Mouse (Mus musculus): Measurements from ENCODE around the gene Gde1.

Gde1 gene

DNA sequence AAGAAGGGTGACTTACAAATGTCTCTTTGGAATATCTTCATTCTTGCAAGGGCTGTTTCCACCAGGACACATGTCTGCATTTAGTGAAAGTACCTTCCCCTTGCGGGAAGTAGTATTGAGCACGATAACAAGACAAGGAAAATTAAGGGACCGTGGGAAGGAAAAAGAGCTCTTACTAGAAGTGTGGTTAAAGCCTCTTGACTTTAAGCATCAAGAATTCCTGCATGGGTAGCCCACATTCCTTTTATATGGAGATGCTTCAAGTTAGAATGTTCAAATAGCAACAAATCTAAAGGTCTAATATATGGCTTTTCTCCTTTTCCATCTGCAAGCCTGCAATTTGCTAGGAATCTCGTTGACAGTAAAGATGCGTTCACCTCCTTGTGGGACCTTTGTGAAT lies 910 bp upstream of the Gde1 start:
- DNase-seq (ENCODE audit: low spot score in 2 of 2) = no peak

DNA sequence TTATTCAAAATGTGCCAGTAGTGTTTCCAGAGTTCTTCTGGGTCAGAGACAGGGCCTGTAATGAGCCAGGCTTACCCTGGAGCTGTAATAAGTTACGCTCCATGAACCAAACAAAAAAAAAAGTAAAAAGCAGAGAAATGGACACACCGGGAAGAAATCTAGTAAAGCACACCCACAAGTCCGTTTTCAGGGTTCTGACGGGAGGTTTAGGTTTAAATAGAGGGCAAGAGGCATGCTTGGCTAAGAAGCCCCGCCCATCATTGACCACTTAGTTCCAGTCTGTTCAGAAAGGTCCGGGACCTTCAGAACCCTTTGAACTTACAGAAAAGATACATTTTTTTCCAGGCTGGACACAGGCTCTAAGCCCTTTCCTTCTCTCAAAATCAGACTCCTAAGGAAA lies 473 bp upstream of the Gde1 start:
- no peak for DNase-seq (ENCODE audit: low spot score in 2 of 2)

DNA sequence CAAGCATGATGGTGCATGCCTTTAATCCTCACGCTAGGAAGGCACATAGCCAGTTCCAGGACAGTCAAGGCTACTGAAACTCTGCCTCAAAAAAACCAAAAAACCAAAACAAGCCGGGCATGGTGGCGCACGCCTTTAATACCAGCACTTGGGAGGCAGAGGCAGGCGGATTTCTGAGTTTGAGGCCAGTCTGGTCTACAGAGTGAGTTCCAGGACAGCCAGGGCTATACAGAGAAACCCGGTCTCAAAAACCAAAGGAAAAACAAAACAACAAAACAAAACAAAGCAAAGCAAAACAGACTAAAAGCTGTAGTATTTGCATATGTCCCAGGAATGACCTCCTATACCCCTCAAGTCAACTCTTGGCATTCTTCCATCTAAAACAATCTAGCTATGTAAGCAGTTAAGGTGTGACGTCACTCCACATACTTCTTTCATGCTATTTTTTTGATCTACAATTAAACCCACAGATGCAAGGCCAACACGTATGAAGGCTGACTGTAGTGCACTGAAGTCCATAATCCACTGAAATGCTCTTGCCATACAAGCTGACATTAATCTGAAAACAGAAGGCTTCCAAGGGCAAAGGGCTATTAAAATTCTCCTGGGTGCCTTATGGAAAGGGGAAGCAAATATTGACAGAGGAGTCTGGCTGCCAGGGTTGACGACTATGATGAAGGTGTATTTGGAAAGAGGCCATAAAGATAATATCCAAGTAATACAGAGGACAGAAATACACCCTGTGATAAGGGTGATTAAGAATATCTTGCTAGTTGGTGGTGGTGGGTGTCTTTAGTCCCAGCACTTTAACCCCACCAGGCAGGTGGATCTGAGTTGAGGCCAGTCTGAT lies 1.4 kb downstream of the Gde1 start:
- no peak for DNase-seq (ENCODE audit: low spot score in 2 of 2)

DNA sequence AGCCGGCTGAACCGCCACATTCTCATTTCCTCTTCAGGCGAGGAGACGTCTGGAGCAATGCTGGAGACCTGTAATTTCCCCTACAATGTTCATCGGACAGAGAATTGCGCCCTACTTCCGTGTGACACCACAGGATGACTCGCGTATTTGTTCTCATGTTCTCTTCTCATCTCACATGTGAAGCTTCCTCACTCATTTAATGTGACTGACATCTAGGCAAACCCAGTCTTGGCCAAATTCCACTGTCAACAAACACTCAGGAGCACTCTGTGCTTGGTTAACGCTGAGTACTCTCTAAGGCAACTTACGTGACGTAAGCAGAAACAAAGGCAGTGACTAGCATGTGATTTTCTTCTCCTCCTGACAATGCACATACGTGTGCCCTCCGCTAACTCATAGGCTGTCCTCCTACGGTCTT lies 2.4 kb downstream of the Gde1 start:
- no peak for DNase-seq (ENCODE audit: low spot score in 2 of 2)

DNA sequence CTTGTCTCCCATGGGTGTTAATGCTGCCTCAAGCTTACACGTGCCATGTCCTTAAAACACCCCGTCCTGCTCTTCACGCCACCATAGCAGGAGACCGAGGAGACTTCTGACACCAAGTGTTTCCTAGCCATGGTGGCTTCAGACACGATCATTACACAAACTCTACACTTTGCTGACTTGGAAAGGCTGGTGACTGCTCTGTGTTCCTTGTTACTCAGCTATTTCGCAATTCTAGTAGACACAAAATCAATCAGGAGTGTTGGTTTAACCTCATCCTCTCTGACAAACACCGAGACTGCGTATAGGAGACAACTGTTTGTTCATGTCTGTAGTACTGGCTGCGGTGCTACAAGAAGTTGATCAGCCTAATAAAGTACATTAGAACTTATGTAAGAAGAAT lies 6.7 kb downstream of the Gde1 start:
- no peak for DNase-seq (ENCODE audit: low spot score in 2 of 2)

DNA sequence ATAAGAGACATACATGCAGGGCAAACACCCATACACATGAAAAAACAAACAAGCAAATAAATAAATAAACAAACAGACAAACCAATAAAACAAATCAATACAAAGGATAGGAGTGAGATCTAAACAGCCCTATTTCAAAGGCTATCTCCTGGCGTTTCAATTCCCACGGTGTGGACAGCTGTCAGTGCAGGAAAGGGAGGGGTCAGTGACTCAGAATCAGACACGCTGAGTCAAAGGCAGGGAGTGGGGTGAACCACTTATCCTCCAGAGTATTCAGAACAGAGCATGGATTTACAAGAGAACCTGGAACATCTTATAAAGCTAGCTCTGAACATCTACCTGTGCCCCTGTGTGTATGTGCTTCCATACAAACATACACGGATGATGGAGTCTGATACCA lies 8.4 kb downstream of the Gde1 start:
- peak in 1 of 2 experiments; percentile 18 for DNase-seq (ENCODE audit: low spot score in 2 of 2)

DNA sequence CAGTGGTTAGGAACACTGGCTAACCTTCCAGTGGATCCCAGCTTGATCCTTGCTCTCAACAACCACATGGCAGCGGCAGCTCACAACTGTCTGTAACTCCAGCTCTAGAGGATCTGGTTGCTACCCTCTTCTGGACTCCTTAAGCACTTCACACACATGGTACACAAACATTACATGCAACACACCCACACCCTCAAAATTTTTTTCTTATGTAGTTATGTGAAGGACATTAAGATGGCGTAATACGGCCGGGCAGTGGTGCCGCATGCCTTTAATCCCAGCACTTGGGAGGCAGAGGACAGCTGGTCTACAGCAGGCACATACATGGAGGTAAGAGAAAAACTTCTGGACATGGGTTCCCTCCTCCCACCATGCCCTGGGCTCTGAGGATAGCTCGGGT lies 9.4 kb downstream of the Gde1 start:
- DNase-seq (ENCODE audit: low spot score in 2 of 2) = no peak

DNA sequence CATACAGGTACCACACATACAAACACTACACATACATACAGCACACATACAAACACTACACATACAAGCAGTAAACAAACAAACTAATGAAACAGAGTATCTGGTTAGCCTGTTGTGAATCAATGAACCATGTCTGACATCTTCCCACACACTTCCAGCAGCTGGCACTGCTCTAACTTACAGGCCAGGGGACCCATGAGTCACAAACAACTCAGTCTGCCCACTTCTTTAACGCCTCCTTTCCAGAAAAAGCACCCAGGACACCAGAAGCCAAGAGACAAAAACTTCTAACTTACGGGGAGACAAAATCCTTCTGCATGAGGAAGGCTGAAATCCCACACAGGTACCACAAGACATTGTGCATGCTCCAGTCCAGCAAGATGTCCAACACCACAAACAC lies 14.3 kb downstream of the Gde1 start:
- no peak for DNase-seq (ENCODE audit: low spot score in 2 of 2)

DNA sequence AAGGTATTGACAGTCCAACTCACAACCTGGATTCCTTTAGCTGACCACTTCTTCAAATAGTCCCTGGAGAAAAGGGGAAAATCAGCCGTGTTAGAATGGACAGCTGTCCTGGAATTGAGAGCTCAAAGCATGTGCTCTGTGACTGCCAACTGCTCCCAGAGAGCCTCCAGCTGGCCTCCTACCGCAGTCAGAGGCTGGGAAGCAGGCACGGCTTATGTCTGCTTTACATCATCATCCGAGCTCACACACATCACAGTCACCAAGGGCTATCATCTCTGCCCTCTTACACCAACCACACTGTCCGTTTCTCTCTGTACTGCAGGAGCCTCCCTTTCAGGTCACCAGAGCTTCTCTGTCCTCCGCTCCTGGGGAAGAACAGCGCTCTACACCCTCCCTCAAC lies 16.5 kb downstream of the Gde1 start:
- DNase-seq (ENCODE audit: low spot score in 2 of 2) = no peak

DNA sequence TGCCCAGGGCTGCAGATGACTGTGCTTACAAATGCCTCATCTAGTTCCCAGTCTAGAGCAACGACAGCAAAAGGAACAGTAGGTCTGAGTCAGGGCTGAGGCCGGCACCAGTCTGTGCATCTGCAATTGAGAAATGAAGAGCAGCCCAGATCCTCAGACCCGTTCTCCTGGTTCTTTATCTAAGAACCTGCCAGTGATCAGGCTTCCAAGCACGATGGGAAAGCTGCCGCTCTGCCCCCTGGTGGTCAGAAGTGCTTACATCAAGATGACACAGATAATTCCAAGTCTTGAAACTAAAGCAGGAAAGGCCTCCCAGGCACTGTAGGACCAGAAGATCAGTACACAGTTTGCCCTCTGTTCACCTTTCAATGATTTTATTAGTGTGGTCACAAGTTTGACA lies 17.4 kb downstream of the Gde1 start:
- DNase-seq (ENCODE audit: low spot score in 2 of 2) = peak; percentile 56 to 66

DNA sequence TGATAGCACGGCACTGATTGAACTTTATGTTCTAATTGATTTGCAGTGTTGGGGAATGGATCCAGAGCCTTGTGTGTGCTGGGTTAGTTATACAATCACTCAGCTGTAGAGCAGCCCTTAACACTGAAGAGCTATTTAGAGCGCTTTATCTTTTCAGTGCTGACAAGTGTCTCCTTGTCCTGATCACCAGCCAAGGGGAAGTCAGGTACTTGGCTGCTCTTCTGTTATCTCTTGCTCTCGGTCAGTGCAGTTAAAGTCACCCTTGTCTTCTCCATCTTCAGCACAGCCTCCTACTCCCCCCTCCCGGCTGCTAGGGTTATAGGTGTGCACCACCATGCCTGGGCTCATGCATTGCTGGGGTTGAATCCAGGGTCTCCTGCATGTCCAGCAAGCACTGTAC lies 28.8 kb downstream of the Gde1 start:
- no peak for DNase-seq (ENCODE audit: low spot score in 2 of 2)

DNA sequence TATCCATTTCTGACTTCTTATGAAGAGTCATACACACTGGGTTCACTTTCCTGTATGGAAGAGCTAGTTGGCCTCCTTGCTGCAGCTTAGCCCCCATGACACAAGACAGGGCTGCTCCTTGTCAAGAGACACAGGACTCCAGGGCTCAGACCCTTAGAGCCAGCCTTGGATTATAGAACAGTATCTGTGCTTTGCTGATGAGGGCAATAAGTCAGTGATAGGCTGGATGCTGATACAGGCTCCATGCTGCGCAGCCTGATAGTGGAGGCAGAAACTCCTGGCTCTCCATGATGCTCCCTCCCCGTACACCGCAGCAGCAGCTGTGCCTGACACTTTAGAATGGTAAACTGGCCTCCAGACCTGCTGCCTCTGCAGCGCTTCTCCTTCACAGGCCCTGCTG lies 35.4 kb downstream of the Gde1 start:
- DNase-seq (ENCODE audit: low spot score in 2 of 2) = no peak

DNA sequence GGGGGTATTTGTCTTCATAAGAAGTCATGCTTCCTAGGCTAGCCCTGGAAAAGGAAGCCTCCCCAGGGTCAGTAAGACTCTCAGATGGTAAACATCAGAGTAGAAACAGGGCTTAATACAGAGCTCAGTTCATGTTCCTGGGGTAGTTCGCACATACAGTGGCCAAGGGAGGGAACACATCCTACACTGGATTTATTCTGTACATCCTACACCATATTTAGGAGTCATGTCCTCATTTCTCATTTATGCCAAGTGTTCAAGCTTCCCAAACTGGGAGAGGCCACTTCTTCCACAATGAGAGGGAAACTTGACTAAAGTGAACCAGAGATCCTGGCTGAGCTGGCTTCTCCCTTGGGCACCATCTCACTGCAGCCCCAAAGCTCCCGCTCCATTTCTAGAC lies 37.8 kb downstream of the Gde1 start:
- DNase-seq (ENCODE audit: low spot score in 2 of 2) = no peak

DNA sequence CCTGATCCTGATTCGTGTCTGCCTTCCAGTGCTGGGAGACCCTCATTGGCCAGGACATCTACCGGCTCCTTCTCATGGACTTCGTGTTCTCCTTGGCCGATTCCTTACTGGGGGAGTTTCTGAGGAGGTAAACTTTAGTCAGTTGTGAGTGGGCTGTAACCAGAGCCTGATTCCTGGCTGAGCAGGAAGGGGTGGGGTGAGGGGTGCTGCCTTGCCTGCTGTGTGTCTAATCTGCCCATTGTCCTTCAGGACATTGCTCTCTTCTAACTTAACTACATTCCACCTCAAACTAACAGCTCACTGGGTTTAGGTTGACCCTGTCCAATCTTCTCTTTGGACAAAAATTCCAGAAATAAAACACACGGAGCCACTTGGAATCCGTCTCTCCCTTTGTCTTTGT lies 48.8 kb downstream of the Gde1 start:
- no peak for DNase-seq (ENCODE audit: low spot score in 2 of 2)

DNA sequence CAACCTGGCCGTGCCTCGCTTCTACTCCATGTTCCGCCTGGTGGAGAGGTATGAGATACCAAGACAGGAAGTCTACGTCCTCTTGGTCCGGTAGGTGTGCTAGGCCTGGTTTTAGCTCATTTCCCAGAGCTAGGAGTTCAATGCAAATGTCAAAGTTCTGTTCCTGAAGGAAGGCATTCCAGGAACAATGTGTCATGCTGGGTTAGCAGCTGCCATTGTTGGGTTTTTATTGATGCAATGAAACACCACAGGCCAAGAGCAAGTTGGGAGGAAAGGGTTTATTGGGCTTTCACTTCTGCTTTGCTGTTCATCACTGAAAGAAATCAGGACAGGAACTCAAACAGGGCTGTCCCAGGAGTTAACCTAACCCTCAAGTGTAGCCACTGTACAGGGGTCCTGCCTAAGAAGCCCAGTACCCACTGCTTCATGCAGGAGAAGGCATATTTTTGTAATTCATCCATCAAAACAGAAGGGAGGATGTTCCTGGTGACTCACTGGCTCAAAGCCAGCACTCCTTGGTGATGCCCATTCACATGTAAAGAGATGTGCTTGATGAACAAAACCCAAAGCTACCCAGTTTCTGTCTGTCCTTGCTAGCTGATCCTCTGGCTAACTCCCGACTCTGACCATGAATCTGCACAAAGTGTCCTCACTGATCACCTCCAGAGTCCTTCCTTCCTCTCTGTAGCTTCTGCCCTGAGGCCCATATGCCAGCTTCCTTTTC lies 52.8 kb downstream of the Gde1 start:
- DNase-seq (ENCODE audit: low spot score in 2 of 2) = no peak

DNA sequence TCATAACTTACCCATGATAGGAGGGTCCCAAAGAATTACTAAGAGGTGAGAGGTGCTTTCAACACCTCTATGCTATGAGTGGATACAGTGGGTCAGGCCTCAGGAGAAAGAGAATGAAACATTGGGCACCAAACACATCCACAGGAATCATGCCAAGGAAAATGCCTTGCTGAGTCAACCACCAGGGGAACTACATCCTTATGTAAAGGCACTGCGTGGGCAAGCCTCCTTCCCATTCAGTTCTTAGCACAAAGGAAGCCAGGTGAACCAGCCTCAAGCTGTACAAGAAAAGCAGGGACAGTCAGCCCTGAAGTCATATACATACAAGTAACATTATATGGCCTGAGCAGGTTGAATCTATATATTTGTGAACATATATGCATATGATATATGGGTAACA lies 54.7 kb downstream of the Gde1 start:
- DNase-seq (ENCODE audit: low spot score in 2 of 2) = no peak

DNA sequence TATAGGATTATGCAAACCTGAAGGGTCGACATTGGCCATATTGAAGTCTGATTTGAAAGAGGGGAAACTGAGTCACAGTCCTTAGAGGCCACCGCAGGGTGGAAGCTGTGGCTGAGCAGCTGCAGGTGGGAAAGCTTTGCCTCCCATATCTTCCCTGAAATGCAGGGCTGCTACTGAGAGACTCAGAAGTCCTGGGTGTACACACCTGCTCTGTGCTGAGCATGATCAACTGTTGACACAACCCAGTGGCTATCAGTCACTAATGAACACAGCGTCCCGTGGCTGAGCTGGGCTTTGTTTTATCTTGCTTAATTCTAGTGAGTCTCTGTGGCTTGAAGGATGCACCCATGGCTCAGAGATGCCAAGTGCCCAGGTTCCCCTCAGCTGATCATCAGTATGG lies 55.5 kb downstream of the Gde1 start:
- DNase-seq (ENCODE audit: low spot score in 2 of 2) = no peak

DNA sequence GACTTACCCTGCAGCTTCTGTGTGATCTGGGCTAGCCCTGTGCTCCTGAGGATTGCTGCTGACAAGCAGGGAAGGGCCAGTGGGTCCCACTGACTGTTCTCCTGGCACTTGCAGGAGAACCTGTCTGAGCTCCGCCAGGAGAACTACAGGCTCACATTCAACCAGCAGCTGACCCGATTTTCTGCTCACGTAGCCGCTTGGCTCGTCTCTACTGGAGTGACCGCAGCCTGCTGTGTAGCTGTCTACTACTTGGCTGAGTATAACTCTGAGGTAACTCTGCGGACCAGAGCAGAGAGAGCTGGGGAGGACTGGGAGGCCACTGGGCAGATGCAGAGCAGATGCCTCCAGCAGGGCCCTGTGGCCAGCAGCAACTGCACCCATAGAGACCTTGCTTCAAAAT lies 56.2 kb downstream of the Gde1 start:
- no peak for DNase-seq (ENCODE audit: low spot score in 2 of 2)

DNA sequence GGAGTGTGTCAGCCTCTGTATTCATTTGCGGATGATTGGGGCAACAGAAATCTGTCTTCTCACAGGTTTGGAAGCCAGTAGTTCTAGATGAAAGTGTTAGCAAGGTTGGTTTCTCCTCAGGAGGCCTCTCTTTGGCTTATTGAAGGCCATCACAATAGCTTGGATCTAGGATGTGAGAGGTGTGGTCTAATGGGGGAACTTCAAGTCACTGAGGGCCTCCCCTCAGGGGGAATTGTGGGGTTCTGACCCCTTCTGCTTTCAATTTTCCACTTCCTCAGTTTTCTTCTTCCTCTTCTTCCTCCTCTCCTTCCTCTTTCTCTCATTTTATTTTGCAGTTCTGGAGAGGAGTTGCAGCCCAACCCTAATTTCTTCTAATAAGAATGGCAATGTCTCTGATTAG lies 59.3 kb downstream of the Gde1 start:
- no peak for DNase-seq (ENCODE audit: low spot score in 2 of 2)

All from urinary bladder, adult 18-20 months (tissue).